Mouse (Mus musculus) lung, adult 2 months (tissue): Measurements from ENCODE around the gene Crb3. TPM values are rescaled to one million over a fixed set of nuclear protein-coding genes. Genes with fewer than 3 reads are reported as not detected.

ENCODE experiments used
- DNase-seq: peaks from one replicate; pipeline ENCODE4 v3.0.0; 2022
- H3K4me1 ChIP-seq: fragments of 200-500 bp; 2 replicates; pipeline ENCODE4 v1.6.1; 2011; ENCODE audit warnings: low read length; ENCODE audit not compliant: control insufficient read depth, insufficient read depth
- H3K4me3 ChIP-seq: fragments of 200-500 bp; replicated peaks from 2 replicates; pipeline ENCODE3; 2011; ENCODE audit warnings: low read depth, mild to moderate bottlenecking, control low read depth, low read length; ENCODE audit errors: extremely low read depth
- CTCF ChIP-seq: fragments of 200-500 bp; IDR thresholded peaks from 2 replicates; pipeline ENCODE4 v1.5.1; 2011; ENCODE audit warnings: mild to moderate bottlenecking, low read length, control low read depth; ENCODE audit not compliant: insufficient read depth
- POLR2A ChIP-seq: fragments of 200-500 bp; IDR thresholded peaks from 2 replicates; pipeline ENCODE4 v1.6.1; 2011; ENCODE audit warnings: low read depth, mild to moderate bottlenecking, control low read depth, low read length, borderline replicate concordance; ENCODE audit errors: extremely low read depth
- WGBS: fragments of 180-500 bp; shearing (Covaris S2); methylation state at CpG from one replicate; pipeline ENCODE4 v1.1.7; 2018; 5-methylcytosine and 5-hydroxymethylcytosine counted together
- polyA plus RNA-seq: library from polyadenylated mRNA; depleted of rRNA; stranded (reverse); fragments of >200 nt; gene quantifications from 2 replicates; pipeline ENCODE4 v1.2.3, GENCODE M21; 2012

The Crb3 gene
- polyA plus RNA-seq, 1 experiment = 75.5 TPM

GRCm38 (mm10) chr17:57099629-57100325 lies 40.9 kb downstream of the Crb3 start:
- WGBS = 15% methylated on average over 10 of the region's 10 CpGs
- Histone ChIP-seq H3K4me3 (no peak overlapping the region), H3K4me1 (no peaks in the 10 kb centered on the region)
- DNase-seq = no peak
- TF ChIP-seq POLR2A (no peak), CTCF (no peak)

- no peak for TF ChIP-seq POLR2A
- no peaks in the 10 kb centered on the region; the same call in 1 of the 2 replicates for H3K4me1 ChIP-seq
- H3K4me3 ChIP-seq = no peak overlapping the region
- DNase-seq = no peak
- 63% methylated on average over 2 of the region's 2 CpGs for WGBS
These were observed 43.4 kb downstream of the Crb3 start for GRCm38 (mm10) chr17:57102276-57102675.

- DNase-seq = no peak
- TF ChIP-seq POLR2A = no peak
- no peak for TF ChIP-seq CTCF
- WGBS = 49% methylated on average over 4 of the region's 4 CpGs
- H3K4me3 ChIP-seq = no peak overlapping the region
- no peaks in the 10 kb centered on the region; the same call in none of the 2 replicates for H3K4me1 ChIP-seq
These were observed 45.6 kb downstream of the Crb3 start for GRCm38 (mm10) chr17:57104496-57104895.

DNA sequence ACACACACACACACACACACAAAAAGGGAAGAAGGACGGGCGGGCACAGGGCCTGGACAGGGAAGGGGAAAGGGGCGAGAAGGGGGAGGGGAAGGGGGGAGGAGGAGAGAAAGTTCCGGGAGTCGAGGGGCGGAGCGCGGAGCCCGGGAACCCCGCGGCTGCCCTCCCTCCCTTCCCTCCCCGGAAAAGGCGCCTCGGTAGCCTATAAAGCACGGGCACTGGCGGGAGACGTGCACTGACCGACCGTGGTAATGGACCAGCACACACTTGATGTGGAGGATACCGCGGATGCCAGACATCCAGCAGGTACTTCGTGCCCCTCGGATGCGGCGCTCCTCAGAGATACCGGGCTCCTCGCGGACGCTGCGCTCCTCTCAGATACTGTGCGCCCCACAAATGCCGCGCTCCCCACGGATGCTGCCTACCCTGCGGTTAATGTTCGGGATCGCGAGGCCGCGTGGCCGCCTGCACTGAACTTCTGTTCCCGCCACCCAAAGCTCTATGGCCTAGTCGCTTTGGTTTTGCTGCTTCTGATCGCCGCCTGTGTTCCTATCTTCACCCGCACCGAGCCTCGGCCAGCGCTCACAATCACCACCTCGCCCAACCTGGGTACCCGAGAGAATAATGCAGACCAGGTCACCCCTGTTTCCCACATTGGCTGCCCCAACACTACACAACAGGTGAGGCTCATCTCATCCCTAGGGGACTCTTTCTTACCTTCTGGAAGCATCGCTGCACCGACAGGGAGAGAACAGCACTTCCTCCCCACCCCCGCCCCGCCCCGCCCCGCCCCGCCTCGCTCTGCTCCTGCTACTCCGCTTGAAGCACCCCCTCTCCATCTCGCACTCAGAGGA lies 46.5 kb downstream of the Crb3 start, which contains the start of gene Tnfsf9:
Gene Tnfsf9 (plus strand): TSS at position 145 of the 854 bp plus-strand sequence.
- 1% methylated on average over 58 of the region's 61 CpGs for WGBS
- TF ChIP-seq CTCF (no peak), POLR2A (peak; percentile 59; the same call in 1 of the 2 replicates)
- peak; percentile 39 for DNase-seq

DNA sequence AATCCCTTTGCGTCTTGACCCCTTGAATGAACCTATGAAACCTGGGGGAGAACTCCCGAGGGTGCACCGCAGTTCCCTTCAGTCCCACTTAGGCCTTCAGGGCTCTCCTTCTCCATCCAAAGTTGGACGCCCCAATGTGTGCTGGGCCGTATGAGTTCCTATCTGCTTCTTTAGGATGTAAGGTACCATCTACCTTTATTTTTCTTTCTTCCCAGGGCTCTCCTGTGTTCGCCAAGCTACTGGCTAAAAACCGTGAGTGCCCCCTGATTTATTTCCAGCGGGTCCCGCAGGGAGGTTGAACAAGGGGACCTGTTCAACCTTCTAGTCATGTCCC lies 47.1 kb downstream of the Crb3 start:
- WGBS = 24% methylated on average over 9 of the region's 9 CpGs

More for the DNA sequence above, 46.5 kb downstream of the Crb3 start, which contains the start of gene Tnfsf9:
- H3K4me3 ChIP-seq = peak within 1 kb of the TSS; percentile 79
- H3K4me1 ChIP-seq = no peaks in the 10 kb centered on the region; the same call in none of the 2 replicates

DNA sequence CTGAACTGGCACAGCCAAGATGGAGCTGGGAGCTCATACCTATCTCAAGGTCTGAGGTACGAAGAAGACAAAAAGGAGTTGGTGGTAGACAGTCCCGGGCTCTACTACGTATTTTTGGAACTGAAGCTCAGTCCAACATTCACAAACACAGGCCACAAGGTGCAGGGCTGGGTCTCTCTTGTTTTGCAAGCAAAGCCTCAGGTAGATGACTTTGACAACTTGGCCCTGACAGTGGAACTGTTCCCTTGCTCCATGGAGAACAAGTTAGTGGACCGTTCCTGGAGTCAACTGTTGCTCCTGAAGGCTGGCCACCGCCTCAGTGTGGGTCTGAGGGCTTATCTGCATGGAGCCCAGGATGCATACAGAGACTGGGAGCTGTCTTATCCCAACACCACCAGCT lies 48.2 kb downstream of the Crb3 start:
- Histone ChIP-seq H3K4me1 (no peaks in the 10 kb centered on the region; the same call in none of the 2 replicates), H3K4me3 (no peak overlapping the region)
- no peak for TF ChIP-seq POLR2A
- no peak for TF ChIP-seq CTCF
- DNase-seq = no peak
- 88% methylated on average over 5 of the region's 5 CpGs for WGBS

More for the DNA sequence above, 47.1 kb downstream of the Crb3 start:
- TF ChIP-seq CTCF (no peak), POLR2A (no peak)
- Histone ChIP-seq H3K4me3 (no peak overlapping the region), H3K4me1 (no peaks in the 10 kb centered on the region; the same call in none of the 2 replicates)
- no peak for DNase-seq

GRCm38 (mm10) chr17:57108040-57108665 lies 49.2 kb downstream of the Crb3 start:
- Histone ChIP-seq H3K4me3 (no peak overlapping the region), H3K4me1 (no peaks in the 10 kb centered on the region; the same call in none of the 2 replicates)
- TF ChIP-seq CTCF (no peak), POLR2A (no peak)
- WGBS = 83% methylated on average over 7 of the region's 7 CpGs
- no peak for DNase-seq

GRCm38 (mm10) chr17:57108666-57109171 lies 49.8 kb downstream of the Crb3 start:
- TF ChIP-seq CTCF (no peak), POLR2A (no peak)
- Histone ChIP-seq H3K4me3 (no peak overlapping the region), H3K4me1 (no peaks in the 10 kb centered on the region; the same call in none of the 2 replicates)
- 36% methylated on average over 5 of the region's 5 CpGs for WGBS
- no peak for DNase-seq

DNA sequence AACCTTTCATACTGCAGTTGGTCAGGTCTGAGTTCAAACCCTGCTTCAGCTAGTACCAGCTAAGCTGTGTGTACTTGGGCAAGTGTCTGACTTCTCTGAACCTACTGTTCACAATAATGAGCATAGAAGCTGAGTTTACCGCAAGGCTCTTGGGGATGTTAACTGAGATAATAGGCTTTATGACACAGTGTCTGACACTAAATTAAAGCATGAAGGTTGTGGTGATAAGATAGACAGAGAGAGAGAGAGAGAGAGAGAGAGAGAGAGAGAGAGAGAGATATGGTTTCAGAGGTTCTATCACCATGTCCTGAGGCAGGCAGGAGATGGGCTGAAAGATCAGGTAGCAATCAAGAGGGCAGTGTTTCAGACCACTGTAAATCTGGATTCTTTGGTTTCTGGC lies 51.1 kb downstream of the Crb3 start:
- Histone ChIP-seq H3K4me3 (no peak overlapping the region), H3K4me1 (no peaks in the 10 kb centered on the region; the same call in none of the 2 replicates)
- 77% methylated on average over 1 of the region's 1 CpGs for WGBS
- DNase-seq = no peak
- TF ChIP-seq CTCF (no peak), POLR2A (no peak)
